Mouse (Mus musculus): ENCODE results near the gene Polr2m.
"Not testable (repeated sequence)": the region's sequence is repeated elsewhere in the genome, so short reads cannot be mapped to it uniquely, and the experiment has no call there.

The Polr2m gene

GRCm38 (mm10) chr9:71485475-71486094 lies at the start of gene Polr2m:
Gene Polr2m (minus strand): TSS chr9:71485935.
- peak; percentile 74 for DNase-seq (ENCODE audit: low read depth, low spot score)

- DNase-seq (ENCODE audit: low read depth, low spot score): no peak
Measured at GRCm38 (mm10) chr9:71535036-71535435, 49.3 kb upstream of the Polr2m start.

DNA sequence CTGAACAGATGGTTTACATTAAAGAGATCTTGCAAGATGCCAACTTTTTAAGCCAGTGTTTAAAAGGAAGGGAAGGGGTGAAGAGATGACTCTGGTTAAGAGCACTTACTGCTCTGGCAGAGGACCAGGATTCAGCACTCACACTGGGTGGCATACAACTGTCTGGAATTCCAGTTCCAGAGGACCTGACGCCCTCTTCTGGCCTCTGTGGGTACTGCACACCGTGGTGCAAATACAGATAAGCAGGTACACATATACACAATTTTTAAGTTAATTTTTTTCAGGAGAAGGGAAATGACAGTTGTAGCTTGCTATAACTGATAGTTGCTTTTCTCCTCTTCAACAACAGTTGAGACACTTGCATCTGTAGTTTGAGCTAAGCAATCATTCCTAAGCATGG lies 44.2 kb upstream of the Polr2m start:
- no peak for DNase-seq (ENCODE audit: low read depth, low spot score)

GRCm38 (mm10) chr9:71527438-71527837 lies 41.7 kb upstream of the Polr2m start:
- no peak for DNase-seq (ENCODE audit: low read depth, low spot score)

DNA sequence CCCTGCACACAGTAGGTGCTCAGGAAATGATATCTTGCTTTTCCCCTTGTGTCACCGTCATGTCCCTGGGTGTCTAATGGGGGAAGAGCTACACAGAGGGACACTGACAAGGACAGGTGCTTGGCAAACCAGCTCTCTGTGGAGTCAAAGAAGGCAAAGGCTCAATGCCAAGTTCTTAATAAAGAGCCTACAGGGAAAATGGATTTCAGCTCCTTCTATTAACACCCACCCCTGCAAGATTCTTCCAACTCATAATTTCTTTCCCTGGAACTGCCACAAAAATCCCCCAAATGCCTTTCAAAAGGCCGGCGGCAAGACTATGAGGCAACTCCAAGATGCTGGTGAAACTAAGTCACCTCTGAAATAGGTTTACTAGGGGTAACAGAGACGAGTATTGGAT lies 38.2 kb upstream of the Polr2m start:
- DNase-seq (ENCODE audit: low read depth, low spot score): no peak

GRCm38 (mm10) chr9:71519836-71520235 lies 34.1 kb upstream of the Polr2m start:
- DNase-seq (ENCODE audit: low read depth, low spot score): no peak

- DNase-seq (ENCODE audit: low read depth, low spot score): no peak
Measured at GRCm38 (mm10) chr9:71517487-71517886, 31.8 kb upstream of the Polr2m start.

DNA sequence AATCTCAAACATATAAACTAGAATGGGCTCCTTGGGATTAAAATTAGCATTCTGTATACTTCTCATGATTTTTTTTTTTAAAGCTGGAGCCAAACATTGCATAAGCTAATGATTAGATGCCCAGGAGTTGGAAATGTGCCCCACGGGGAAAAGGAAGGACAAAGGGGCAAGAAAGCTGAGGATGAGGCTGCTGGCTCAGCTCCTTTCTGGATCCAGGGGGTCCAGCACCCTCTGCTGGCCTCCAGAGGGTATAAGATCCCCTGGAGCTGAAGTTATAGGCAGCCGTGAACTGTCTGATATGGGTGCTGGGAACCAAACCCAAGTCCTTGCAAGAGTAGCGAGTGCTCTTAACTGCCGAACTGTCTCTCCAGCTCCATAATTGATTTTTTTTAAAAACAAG lies 30.1 kb upstream of the Polr2m start:
- DNase-seq (ENCODE audit: low read depth, low spot score): no peak

DNA sequence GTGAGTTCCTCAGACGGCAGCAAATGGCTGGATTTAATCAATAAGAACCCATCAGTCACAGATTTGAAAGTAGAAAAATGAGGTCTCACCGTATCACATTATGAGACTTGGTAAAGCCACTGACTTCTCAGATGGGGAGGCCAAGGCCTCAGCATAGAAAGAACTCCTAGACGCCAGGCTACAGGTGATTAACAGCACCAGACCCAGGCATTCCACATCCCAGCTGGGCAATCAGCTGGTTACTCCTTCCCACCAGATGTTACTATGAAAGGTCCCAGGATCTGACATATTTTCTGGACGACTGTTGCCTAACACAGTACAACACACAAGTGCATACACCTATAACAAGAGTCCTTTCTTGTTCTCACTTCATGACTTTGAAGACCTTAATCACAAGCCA lies 27.8 kb upstream of the Polr2m start:
- no peak for DNase-seq (ENCODE audit: low read depth, low spot score)

GRCm38 (mm10) chr9:71512899-71513298 lies 27.2 kb upstream of the Polr2m start:
- no peak for DNase-seq (ENCODE audit: low read depth, low spot score)

DNA sequence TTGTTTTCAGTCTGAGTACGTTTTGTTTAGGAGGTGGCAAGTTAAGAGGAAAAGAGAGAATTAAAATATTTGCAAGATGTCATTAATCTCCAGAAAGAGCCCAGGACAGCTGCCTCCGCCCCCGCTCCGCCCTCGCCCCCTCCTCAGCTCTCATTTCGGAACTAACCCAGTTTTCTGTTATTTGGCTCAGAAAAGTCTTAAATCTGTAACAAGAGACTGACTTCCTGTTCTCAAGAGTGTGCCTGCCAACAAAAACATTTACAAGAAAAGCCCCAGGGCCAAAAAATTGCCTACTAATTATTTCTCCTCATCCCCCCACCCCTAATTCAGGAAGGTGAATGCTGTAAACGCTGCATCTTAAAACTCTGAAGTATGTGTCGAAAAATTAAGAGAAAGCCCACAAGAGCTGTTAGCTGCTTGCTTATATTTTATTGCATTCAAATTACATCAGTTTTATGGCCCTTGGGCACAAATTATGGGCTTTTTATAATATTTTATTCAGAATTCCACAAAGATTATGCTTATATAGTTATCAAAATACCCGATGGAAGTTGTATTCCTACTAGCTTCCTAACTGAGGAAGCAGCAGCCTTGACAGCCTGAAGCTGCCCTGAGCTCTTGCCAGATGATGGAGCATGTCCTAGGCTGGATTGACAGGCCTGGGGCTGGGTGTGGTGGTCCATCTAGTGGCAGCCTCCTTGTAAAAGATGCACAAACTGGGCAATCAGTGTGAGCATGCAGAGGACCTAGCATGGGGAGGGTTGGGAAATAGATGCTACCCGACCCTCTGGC lies 12.9 kb upstream of the Polr2m start:
- no peak for DNase-seq (ENCODE audit: low read depth, low spot score)

DNA sequence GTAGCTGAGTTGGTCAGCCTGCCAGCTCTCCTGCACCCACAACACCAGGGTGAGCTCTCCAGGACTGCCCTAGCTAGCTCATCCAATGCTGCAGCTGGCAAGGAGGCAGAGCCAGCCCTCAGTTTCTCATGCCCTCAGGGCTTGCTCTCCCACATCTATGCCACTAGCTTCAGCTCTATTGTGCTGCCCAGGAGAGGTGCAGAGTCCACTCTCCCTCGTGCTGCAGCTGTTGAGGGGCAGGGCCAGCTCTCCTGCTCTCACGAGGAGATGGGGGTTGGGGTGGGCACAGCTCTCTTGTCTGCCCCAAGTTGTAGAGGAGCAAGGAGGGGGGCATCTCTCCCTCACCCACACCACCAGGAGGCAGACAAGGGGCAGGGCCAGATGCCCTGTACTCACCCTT lies 10.9 kb upstream of the Polr2m start:
- no peak for DNase-seq (ENCODE audit: low read depth, low spot score)

DNA sequence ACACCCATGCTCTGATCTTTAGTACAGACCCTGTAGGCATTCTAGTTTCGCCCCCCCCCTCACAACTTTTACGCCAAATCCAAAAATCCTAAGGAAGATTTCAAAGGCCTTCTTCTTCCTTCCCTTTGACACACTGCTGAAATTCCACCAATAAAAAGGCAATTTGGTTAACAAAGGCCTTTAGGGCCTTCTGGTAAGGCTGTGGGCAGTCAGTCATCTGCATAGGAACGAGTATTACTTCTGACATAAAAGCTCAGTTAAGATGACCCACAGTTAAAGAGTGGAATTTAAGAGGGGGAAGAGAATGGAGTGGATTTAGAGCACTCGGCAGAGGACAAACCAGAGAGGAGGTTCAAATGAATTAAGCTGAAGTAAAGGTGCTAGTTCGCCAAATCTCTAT lies 8.0 kb upstream of the Polr2m start:
- no peak for DNase-seq (ENCODE audit: low read depth, low spot score)

- DNase-seq (ENCODE audit: low read depth, low spot score): no peak
Measured at GRCm38 (mm10) chr9:71492296-71493025, 6.7 kb upstream of the Polr2m start.

DNA sequence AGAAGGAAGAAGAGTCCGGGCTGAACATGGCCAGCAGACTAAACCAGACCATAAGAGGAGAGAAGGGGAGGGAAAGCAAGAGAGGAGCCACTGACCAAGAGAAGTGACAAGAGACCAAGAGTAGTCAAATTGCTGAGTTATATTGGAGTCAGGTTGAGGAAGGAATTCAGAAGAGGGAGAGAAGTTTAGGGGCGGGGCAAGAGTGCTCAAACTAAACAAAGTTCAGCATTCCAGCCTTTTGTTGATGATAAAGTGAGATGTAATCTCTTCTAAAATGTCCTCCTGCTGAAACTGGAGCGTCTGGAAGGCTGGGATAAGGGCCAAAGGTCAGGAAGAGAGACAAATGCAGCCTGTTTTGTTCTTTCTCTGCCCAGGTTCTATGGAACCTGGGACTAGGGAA lies 4.3 kb upstream of the Polr2m start:
- no peak for DNase-seq (ENCODE audit: low read depth, low spot score)

- DNase-seq (ENCODE audit: low read depth, low spot score): no peak
Measured at GRCm38 (mm10) chr9:71486127-71486526, 392 bp upstream of the Polr2m start.

DNA sequence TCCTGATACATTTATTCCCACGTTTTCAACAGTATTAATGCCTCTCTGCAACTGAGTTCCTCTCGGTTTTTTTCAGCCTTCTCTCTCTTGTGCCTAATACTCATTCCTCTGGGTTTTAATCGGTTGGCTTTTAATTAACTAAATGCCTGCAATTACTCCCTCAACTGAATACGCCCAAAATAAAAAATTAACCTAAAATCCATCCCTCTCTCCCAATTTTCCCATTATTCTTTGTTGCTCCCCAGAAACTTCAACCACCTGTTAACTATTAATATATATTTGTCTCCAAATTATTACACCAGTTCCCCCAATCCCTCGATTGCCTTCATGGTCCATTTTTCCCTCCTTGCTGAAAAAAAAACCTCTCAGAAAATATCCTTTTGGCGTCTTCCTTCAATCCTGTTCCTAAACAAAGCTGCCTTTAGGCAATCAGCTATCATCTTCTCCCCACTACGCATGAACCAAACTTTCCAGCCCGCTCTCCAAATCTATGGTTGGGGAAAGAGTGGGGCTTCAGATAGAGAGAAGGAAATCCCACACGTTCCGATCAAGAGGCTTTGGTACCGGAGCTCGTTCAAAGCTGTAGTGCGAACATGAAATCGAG lies 762 bp downstream of the Polr2m start:
- DNase-seq (ENCODE audit: low read depth, low spot score): no peak

GRCm38 (mm10) chr9:71483872-71484271 lies 1.9 kb downstream of the Polr2m start:
- DNase-seq (ENCODE audit: low read depth, low spot score): not testable (repeated sequence)

GRCm38 (mm10) chr9:71480305-71480704 lies 5.4 kb downstream of the Polr2m start:
- no peak for DNase-seq (ENCODE audit: low read depth, low spot score)

DNA sequence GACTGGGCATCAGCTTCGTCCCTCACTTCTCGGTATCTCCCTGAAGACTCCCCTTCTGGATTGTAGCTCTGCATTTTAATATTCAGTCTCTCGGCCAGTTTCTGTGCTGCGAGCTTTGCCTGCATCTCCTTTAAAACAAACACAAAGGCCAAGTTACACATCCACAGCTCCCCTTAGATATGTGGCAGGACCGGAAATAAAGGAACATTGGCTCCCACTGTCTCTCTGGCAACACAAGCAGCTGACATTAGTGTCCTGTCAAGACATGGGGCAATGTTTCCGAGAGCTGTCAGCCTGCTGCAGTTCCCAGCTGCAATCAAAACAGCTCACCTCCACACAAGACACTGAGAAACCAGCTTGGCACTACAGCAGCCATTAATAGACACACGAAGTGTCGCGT lies 6.3 kb downstream of the Polr2m start:
- no peak for DNase-seq (ENCODE audit: low read depth, low spot score)

- no peak for DNase-seq (ENCODE audit: low read depth, low spot score)
Measured at GRCm38 (mm10) chr9:71478596-71478995, 7.1 kb downstream of the Polr2m start.

DNA sequence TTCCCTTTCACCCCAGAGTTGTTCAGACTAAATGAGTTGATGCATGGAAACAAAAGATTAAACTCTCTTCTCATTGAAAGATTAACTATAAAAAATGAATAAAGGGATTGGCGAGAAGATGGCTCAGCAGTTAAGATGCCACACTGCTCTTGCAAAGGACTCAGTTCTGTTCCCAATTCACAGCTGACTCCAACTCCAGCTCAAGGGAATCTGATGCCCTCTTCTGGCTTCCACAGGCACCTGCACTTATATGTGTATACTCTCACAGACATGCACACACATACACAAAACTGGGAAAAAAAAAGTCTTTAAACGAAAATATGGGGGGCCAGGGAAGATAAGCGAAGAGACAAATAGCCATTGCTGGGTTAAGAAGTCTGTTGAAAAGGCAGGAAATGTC lies 9.1 kb downstream of the Polr2m start:
- DNase-seq (ENCODE audit: low read depth, low spot score): no peak

Measured in WW6 (cell line).